ENCODE assay signal across 8 mouse cellular contexts in genomic region chr7:80192226-80193061, GRCm38 (mm10). TPM values are rescaled to one million over a fixed set of nuclear protein-coding genes. Genes with fewer than 3 reads are reported as not detected.
DNase-seq lines count a peak whose midpoint lies in the region; ATAC-seq and TF ChIP-seq lines count a peak whose summit lies in the region.

No protein-coding gene starts in this region.

- no peaks in the 10 kb centered on the region for H3K9me3 ChIP-seq in G1E (replicated peaks)
- H3K9me3 ChIP-seq in hindbrain, embryonic 14.5 days (ENCODE audit: control insufficient read depth, low read length): no peaks in the 10 kb centered on the region

- peak overlapping the region; percentile 74 for H3K27ac ChIP-seq in hindbrain, embryonic 14.5 days

- H3K4me2 ChIP-seq in hindbrain, embryonic 14.5 days (replicated peaks): peak overlapping the region; percentile 39

- peaks cover 83% of the 10 kb centered on the region for H3K4me1 ChIP-seq in G1E (ENCODE audit: insufficient read depth, low read depth, low read length)
- H3K4me1 ChIP-seq in hindbrain, embryonic 14.5 days (replicated peaks; ENCODE audit: control insufficient read depth, insufficient read depth, low read length): peaks cover 65% of the 10 kb centered on the region

- peaks cover 5% of the 10 kb centered on the region for H3K36me3 ChIP-seq in G1E (replicated peaks)
- no peaks in the 10 kb centered on the region for H3K36me3 ChIP-seq in hindbrain, embryonic 14.5 days (replicated peaks; ENCODE audit: control insufficient read depth, insufficient read depth)

- peak overlapping the region; percentile 69 for H3K4me3 ChIP-seq in G1E (ENCODE audit: low read depth, low read length)
- H3K4me3 ChIP-seq in hindbrain, embryonic 14.5 days (replicated peaks; ENCODE audit: low read length): no peak overlapping the region

- intact Hi-C loops in left cerebral cortex, postnatal 25 days (cut with DNase I): no loop called here

- H3K9ac ChIP-seq in hindbrain, embryonic 14.5 days: no peak overlapping the region

- WGBS in hindbrain, embryonic 14.5 days: 7% methylated on average over 16 of the region's 16 CpGs

- H3K27me3 ChIP-seq in G1E (ENCODE audit: insufficient read depth, low read length): no peaks in the 10 kb centered on the region
- H3K27me3 ChIP-seq in hindbrain, embryonic 14.5 days (ENCODE audit: control insufficient read depth, insufficient read depth, low read length): no peaks in the 10 kb centered on the region

- DNase-seq in G1E (ENCODE audit: low spot score): peak; percentile 80
- DNase-seq in brain, embryonic 14.5 days (ENCODE audit: low read depth): peak; percentile 96
- peak; percentile 61 to 62 for DNase-seq in frontal cortex, postnatal 14 days (ENCODE audit: low spot score in 2 of 2)
- peak; percentile 78 for DNase-seq in hindbrain, embryonic 14.5 days (ENCODE audit: low spot score)
- peak; percentile 60 to 61 for DNase-seq in left cerebral cortex, postnatal 25 days (ENCODE audit: low spot score in 2 of 2)
- DNase-seq in right cerebral cortex, postnatal 25 days: peak; percentile 58
- DNase-seq in urinary bladder, postnatal 36 days (ENCODE audit: low spot score in 2 of 2): peak; percentile 85 to 90

- ATAC-seq in G1E (ENCODE audit: extremely low read depth, insufficient number of reproducible peaks, low FRiP score, poor library complexity, severe bottlenecking): peak; percentile 76
- peak; percentile 86 for ATAC-seq in hindbrain, embryonic 14.5 days (ENCODE audit: low FRiP score)
- peak; percentile 71 for ATAC-seq in megakaryocyte-erythroid progenitor cell, adult 5-6 weeks (replicated peaks; ENCODE audit: low FRiP score, low TSS enrichment, poor library complexity, severe bottlenecking)

- TF ChIP-seq POLR2A in brain, embryonic 14.5 days (IDR thresholded peaks at IDR 0.05; ENCODE audit: borderline replicate concordance, extremely low read depth, insufficient read depth, insufficient read length, poor library complexity, severe bottlenecking): no peak

- no peak for TF ChIP-seq CTCF in G1E (IDR thresholded peaks at IDR 0.05; ENCODE audit: low read depth, low read length)
- TF ChIP-seq CTCF in brain, embryonic 14.5 days (IDR thresholded peaks at IDR 0.05; ENCODE audit: borderline replicate concordance, extremely low read depth, insufficient read depth, insufficient read length): no peak

RNA-seq across cellular contexts. Expression of gene Sema4b, which starts 5.8 kb away (rescaled TPM):
- 35.6 and 69.0 TPM in 2 replicates for total RNA-seq in G1E (2014; fragmentation: Nextera tagmentation)
- 21.7 and 23.9 TPM in 2 replicates for total RNA-seq in G1E (2017)
- polyA plus RNA-seq in G1E (2012): 19.0 and 26.5 TPM in 2 replicates
- polyA plus RNA-seq in brain, embryonic 14.5 days (2012; rRNA removed): 14.7 and 23.6 TPM in 2 replicates
- polyA plus RNA-seq in hindbrain, embryonic 14.5 days (2014; fragmentation: Nextera tagmentation; extraction: Ambion mirVana): 17.4 and 19.7 TPM in 2 replicates
- total RNA-seq in left cerebral cortex, postnatal 25 days (2021): 10 to 100 TPM; 17.4 to 20.5 TPM
- total RNA-seq in megakaryocyte-erythroid progenitor cell, adult 5-6 weeks (2014; fragmentation: Nextera tagmentation): 8.3 and 13.4 TPM in 2 replicates
- 3.2 and 3.4 TPM in 2 replicates for total RNA-seq in megakaryocyte-erythroid progenitor cell, adult 5-6 weeks (2017)

RNA-seq across cellular contexts. Expression of gene Cib1, which starts 40.2 kb away (rescaled TPM):
- 35.2 and 44.2 TPM in 2 replicates for total RNA-seq in G1E (2014; fragmentation: Nextera tagmentation)
- total RNA-seq in G1E (2017): 82.9 and 124 TPM in 2 replicates
- 43.6 and 49.6 TPM in 2 replicates for polyA plus RNA-seq in G1E (2012)
- polyA plus RNA-seq in brain, embryonic 14.5 days (2012; rRNA removed): 25.7 and 31.1 TPM in 2 replicates
- 29.8 and 41.1 TPM in 2 replicates for polyA plus RNA-seq in hindbrain, embryonic 14.5 days (2014; fragmentation: Nextera tagmentation; extraction: Ambion mirVana)
- total RNA-seq in left cerebral cortex, postnatal 25 days (2021): 10 to 100 TPM; 18.4 to 19.9 TPM
- total RNA-seq in megakaryocyte-erythroid progenitor cell, adult 5-6 weeks (2014; fragmentation: Nextera tagmentation): 65.7 and 67.1 TPM in 2 replicates
- total RNA-seq in megakaryocyte-erythroid progenitor cell, adult 5-6 weeks (2017): 28.8 and 42.4 TPM in 2 replicates

RNA-seq across cellular contexts. Expression of gene Gdpgp1, which starts 40.2 kb away (rescaled TPM):
- total RNA-seq in G1E (2014; fragmentation: Nextera tagmentation) (10.2 and 14.1 TPM in 2 replicates), G1E (2017) (5.9 and 6.2 TPM in 2 replicates)
- 3.7 and 3.8 TPM in 2 replicates for polyA plus RNA-seq in G1E (2012)
- 2.3 and 3.4 TPM in 2 replicates for polyA plus RNA-seq in brain, embryonic 14.5 days (2012; rRNA removed)
- 3.4 and 3.8 TPM in 2 replicates for polyA plus RNA-seq in hindbrain, embryonic 14.5 days (2014; fragmentation: Nextera tagmentation; extraction: Ambion mirVana)
- total RNA-seq in left cerebral cortex, postnatal 25 days (2021): 1 to 10 TPM; 5.9 to 6.6 TPM
- total RNA-seq in megakaryocyte-erythroid progenitor cell, adult 5-6 weeks (2014; fragmentation: Nextera tagmentation): 8.2 and 9.7 TPM in 2 replicates
- total RNA-seq in megakaryocyte-erythroid progenitor cell, adult 5-6 weeks (2017): 2.7 and 4.7 TPM in 2 replicates

RNA-seq across cellular contexts. Expression of gene Ttll13, which starts 53.7 kb away (rescaled TPM):
- 1.5 and 3.7 TPM in 2 replicates for total RNA-seq in G1E (2014; fragmentation: Nextera tagmentation)
- 0.35 and 3.3 TPM in 2 replicates for total RNA-seq in G1E (2017)
- 0.13 and 0.26 TPM in 2 replicates for polyA plus RNA-seq in G1E (2012)
- 0.79 and 1.2 TPM in 2 replicates for polyA plus RNA-seq in brain, embryonic 14.5 days (2012; rRNA removed)
- polyA plus RNA-seq in hindbrain, embryonic 14.5 days (2014; fragmentation: Nextera tagmentation; extraction: Ambion mirVana): 1.3 and 1.7 TPM in 2 replicates
- total RNA-seq in left cerebral cortex, postnatal 25 days (2021): 1 to 10 TPM; 1.1 to 2.2 TPM
- not detected in 2 replicates for total RNA-seq in megakaryocyte-erythroid progenitor cell, adult 5-6 weeks (2014; fragmentation: Nextera tagmentation)
- 0.11 and 1.9 TPM in 2 replicates for total RNA-seq in megakaryocyte-erythroid progenitor cell, adult 5-6 weeks (2017)
